Mouse (Mus musculus) forebrain, embryonic 14.5 days (tissue): ENCODE data around the gene Olfr470. TPM values are rescaled to one million over a fixed set of nuclear protein-coding genes. Genes with fewer than 3 reads are reported as not detected.

Experiments
- polyA plus RNA-seq: library from polyadenylated mRNA; unstranded; fragments of >200 nt; fragmentation: Nextera tagmentation; extraction: Ambion mirVana; gene quantifications from 2 replicates; pipeline ENCODE4 v1.2.1, GENCODE M21; 2014

Olfr470 gene
- polyA plus RNA-seq, 1 experiment from 2014 or later, result not detected

Other genes with a start within 250 kb of the Olfr470 start
- not detected in 2 replicates for gene 5330417H12Rik, start 222.3 kb downstream of the Olfr470 start, polyA plus RNA-seq
- 0.10 TPM in 1 of 2 replicates, not detected in the other for gene Cyb5r2, start 89.5 kb downstream of the Olfr470 start, polyA plus RNA-seq
- gene Ovch2, start 46.3 kb downstream of the Olfr470 start, polyA plus RNA-seq, result not detected in 2 replicates
- not detected in 2 replicates for gene Olfr467, start 35.2 kb downstream of the Olfr470 start, polyA plus RNA-seq
- not detected in 2 replicates for gene Olfr469, start 21.9 kb downstream of the Olfr470 start, polyA plus RNA-seq
- gene Olfr472, start 50.4 kb upstream of the Olfr470 start, polyA plus RNA-seq, result not detected in 2 replicates
- gene Olfr473, start 83.0 kb upstream of the Olfr470 start, polyA plus RNA-seq, result not detected in 2 replicates
- not detected in 2 replicates for gene Olfr474, start 107.2 kb upstream of the Olfr470 start, polyA plus RNA-seq
- not detected in 2 replicates for gene Olfr476, start 117.3 kb upstream of the Olfr470 start, polyA plus RNA-seq
- gene Olfr477, start 139.2 kb upstream of the Olfr470 start, polyA plus RNA-seq, result not detected in 2 replicates
- not detected in 2 replicates for gene Olfr478, start 186.5 kb upstream of the Olfr470 start, polyA plus RNA-seq
- not detected in 2 replicates for gene Olfr479, start 203.2 kb upstream of the Olfr470 start, polyA plus RNA-seq
- not detected in 2 replicates for gene Olfr480, start 219.9 kb upstream of the Olfr470 start, polyA plus RNA-seq
- not detected in 2 replicates for gene Olfr481, start 232.4 kb upstream of the Olfr470 start, polyA plus RNA-seq